Mouse (Mus musculus): ENCODE results near the gene Adtrp.

Gene Adtrp

GRCm38 (mm10) chr13:41779603-41780180 lies 67.8 kb downstream of the Adtrp start:
- DNase-seq (ENCODE audit: low spot score) = no peak

GRCm38 (mm10) chr13:41773812-41774376 lies 73.6 kb downstream of the Adtrp start:
- DNase-seq (ENCODE audit: low spot score) = no peak

GRCm38 (mm10) chr13:41771061-41771460 lies 76.4 kb downstream of the Adtrp start:
- DNase-seq (ENCODE audit: low spot score) = no peak

GRCm38 (mm10) chr13:41767941-41768340 lies 79.5 kb downstream of the Adtrp start:
- no peak for DNase-seq (ENCODE audit: low spot score)

GRCm38 (mm10) chr13:41761986-41762385 lies 85.5 kb downstream of the Adtrp start:
- DNase-seq (ENCODE audit: low spot score) = no peak

- DNase-seq (ENCODE audit: low spot score) = no peak
Measured at GRCm38 (mm10) chr13:41760484-41760883, 87.0 kb downstream of the Adtrp start.

GRCm38 (mm10) chr13:41758550-41759465 lies 88.7 kb downstream of the Adtrp start:
- DNase-seq (ENCODE audit: low spot score) = no peak

GRCm38 (mm10) chr13:41753114-41753513 lies 94.4 kb downstream of the Adtrp start:
- DNase-seq (ENCODE audit: low spot score) = no peak

- no peak for DNase-seq (ENCODE audit: low spot score)
Measured at GRCm38 (mm10) chr13:41750481-41750880, 97.0 kb downstream of the Adtrp start.

- no peak for DNase-seq (ENCODE audit: low spot score)
Measured at GRCm38 (mm10) chr13:41748866-41749265, 98.6 kb downstream of the Adtrp start.

- no peak for DNase-seq (ENCODE audit: low spot score)
Measured at GRCm38 (mm10) chr13:41747691-41748090, 99.8 kb downstream of the Adtrp start.

- DNase-seq (ENCODE audit: low spot score) = no peak
Measured at GRCm38 (mm10) chr13:41746971-41747615, 100.4 kb downstream of the Adtrp start.

- DNase-seq (ENCODE audit: low spot score) = no peak
Measured at GRCm38 (mm10) chr13:41740456-41741085, 106.9 kb downstream of the Adtrp start.

- DNase-seq (ENCODE audit: low spot score) = no peak
Measured at GRCm38 (mm10) chr13:41737628-41738309, 109.7 kb downstream of the Adtrp start.

GRCm38 (mm10) chr13:41729660-41730059 lies 117.8 kb downstream of the Adtrp start:
- no peak for DNase-seq (ENCODE audit: low spot score)

- no peak for DNase-seq (ENCODE audit: low spot score)
Measured at GRCm38 (mm10) chr13:41727803-41728202, 119.7 kb downstream of the Adtrp start.

GRCm38 (mm10) chr13:41719331-41719730 lies 128.2 kb downstream of the Adtrp start:
- no peak for DNase-seq (ENCODE audit: low spot score)

GRCm38 (mm10) chr13:41718051-41718450 lies 129.4 kb downstream of the Adtrp start:
- no peak for DNase-seq (ENCODE audit: low spot score)
